Mouse (Mus musculus): Measurements from ENCODE around the gene Ttc22. TPM values are rescaled to one million over a fixed set of nuclear protein-coding genes. Genes with fewer than 3 reads are reported as not detected.

The Ttc22 gene
- total RNA-seq (2021): not detected
- long read RNA-seq, experiment 1: 0 reads
- long read RNA-seq, experiment 2: 0 reads

DNA sequence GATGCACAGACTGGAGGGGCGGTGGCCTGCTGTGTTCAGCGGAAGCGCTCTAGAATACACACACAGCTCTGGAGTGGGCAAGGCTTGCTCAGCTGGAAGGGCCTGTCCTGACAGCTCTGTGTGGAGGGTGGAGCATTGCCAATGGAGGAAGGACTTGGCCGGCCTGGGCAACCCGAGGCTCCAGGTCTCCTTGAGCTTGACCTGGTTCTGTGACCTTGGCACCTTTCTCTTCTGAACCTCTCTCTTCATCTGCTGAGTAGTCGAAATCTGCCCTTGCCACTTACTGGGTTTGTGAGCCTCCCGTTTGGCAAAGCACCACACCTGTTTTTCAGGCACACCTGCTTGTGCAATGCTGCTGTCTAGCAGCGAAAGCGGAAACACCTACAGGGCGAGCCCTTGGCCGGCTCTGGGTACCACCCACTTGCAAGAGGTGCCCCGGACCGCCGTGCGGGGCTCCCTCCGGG lies at the start of gene Ttc22:
Gene Ttc22, plus strand, starts transcription at position 403 of the 464 bp plus-strand sequence.
- no peak within 1 kb of the TSS for H3K27ac ChIP-seq
- DNase-seq: peak; percentile 51
- intact Hi-C loops (cut with DNase I): no loop called here
- no peak for TF ChIP-seq CTCF (IDR thresholded peaks at IDR 0.05)
- no peak within 1 kb of the TSS for H3K4me3 ChIP-seq

DNA sequence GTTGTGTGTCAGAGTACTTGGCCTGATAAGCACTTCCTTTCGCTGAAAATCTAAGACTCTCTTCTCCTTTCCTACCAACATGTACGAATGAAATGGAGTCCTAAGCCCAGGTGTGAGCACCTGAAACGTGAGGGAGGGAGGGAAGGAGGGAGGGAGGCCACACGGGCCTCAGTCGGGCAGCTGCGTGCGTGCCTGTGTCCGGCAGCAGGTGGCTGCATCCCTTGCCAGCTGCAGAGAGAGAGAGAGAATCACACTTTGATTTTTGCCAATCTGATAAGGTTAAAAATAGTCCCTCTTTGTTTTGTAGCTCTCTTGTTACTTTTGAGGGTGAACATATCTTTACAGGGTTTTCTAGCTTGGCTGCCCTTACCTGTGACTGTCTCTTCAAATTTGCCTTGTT lies 47.2 kb upstream of the Ttc22 start:
- intact Hi-C loops (cut with DNase I): no loop called here
- no peak for DNase-seq
- no peak overlapping the region for H3K27ac ChIP-seq
- TF ChIP-seq CTCF (IDR thresholded peaks at IDR 0.05): no peak
- H3K4me3 ChIP-seq: no peak overlapping the region

DNA sequence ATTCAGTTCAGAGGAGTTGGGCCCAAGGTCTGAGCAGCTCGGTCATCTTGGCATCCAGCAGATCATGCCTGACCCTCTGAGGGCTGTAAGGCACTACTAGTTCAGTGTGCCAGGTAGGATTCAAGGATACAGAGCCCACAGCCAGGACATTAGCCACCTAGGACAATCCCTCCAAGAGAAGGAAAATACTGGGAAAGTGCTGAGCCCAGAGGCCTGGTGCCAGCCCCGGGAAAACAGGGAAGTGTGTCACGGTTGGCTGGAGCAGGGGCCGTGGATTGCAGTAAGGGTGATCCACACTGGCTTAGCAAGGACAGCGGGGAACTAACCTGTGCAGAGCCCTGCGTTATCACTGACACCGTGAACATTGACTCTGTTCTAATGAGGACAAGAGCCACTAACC lies 44.7 kb upstream of the Ttc22 start:
- no peak for DNase-seq
- H3K27ac ChIP-seq: no peak overlapping the region
- H3K4me3 ChIP-seq: no peak overlapping the region
- intact Hi-C loops (cut with DNase I): no loop called here
- no peak for TF ChIP-seq CTCF (IDR thresholded peaks at IDR 0.05)

DNA sequence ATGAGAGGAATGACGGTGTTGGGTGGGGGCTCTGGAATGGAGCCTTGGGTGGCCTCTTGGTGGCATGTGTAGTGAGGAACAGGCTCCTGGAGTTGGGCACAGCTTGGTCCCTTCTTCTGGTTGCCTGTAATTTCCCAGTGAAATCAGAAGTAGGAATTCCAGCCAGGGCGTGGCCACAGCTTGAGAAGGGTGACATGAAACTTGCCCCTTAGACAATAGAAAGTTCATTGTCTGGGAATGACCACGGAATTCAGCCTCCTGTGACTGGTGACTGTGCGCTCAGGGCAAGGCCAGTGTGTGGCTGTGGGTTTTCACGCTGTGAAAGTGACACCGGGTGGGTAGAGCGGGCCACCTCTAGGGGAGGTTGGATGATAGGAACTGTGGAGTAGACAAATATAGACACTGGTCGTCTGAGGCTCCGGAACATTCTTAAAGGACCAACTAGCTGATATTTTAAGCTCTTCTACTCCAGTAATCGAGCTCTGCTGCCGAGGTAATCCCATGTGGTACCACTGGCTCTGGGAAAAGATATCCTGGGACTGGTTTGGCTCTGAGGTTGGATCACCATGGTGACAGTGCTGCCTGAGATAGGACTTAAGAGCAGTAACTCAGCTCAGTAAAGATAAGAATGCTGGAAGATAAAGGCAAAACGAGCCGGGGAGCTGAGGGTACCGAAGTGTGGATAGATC lies 40.9 kb upstream of the Ttc22 start:
- DNase-seq: peak; percentile 44
- intact Hi-C loops (cut with DNase I): no loop called here
- Histone ChIP-seq H3K4me3 (no peak overlapping the region; the same call in 1 of the 2 replicates), H3K27ac (peak overlapping the region; percentile 63)
- TF ChIP-seq CTCF (IDR thresholded peaks at IDR 0.05): no peak

DNA sequence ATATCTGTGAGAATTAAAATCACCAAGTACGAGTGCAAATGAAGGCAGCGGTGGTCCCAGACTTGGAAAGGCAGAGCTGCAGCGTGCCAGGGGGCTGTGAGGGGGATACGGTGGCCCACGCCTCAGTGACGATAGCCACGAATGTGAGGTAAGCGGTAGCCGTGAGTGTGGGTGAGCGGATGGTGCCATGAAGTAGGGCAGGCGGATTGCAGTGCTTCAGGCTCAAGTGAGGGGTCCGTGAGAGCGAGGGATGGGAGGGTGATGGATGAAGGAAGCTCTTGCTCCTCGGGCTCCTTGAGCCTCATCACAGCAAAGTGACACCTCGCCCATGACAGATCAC lies 40.4 kb upstream of the Ttc22 start:
- TF ChIP-seq CTCF (IDR thresholded peaks at IDR 0.05): no peak
- peak overlapping the region; percentile 63 for H3K27ac ChIP-seq
- no peak overlapping the region; the same call in 1 of the 2 replicates for H3K4me3 ChIP-seq
- DNase-seq: no peak
- intact Hi-C loops (cut with DNase I): no loop called here

DNA sequence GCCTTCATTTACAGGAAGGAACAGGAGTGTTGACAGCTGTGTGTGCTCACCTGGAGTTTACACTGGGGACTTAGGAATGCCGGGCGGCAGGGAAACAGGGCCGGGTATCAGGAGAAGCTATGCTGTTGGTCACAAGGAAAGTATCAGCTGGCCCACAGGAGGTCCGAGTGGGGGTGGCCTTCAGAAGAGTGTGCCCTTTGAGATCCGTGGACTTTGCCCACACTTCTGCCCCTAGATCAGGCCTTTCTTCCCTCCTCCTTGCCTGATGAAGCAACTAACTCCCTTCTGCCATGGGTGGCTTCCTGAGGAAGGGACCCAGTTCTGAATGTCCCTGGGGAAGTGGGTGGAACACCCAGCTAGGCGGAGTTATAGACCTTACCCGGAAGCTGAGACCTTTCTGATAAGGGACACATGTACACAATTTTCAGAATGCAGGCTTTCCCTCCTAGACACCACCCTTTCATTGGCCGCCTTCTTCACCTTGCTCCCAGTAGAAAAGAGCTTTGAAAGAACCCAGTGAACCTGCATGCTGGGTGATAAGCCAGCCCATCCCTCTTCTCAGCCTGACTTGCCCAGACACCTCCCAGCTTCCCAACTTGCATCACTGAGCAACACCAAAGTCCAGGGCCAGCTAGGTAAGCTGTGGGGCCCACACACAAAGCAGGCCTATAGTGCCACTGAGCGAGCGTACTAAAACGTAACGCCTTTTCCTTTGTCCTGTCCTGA lies 39.6 kb upstream of the Ttc22 start:
- intact Hi-C loops (cut with DNase I): no loop called here
- no peak for DNase-seq
- no peak for TF ChIP-seq CTCF (IDR thresholded peaks at IDR 0.05)
- Histone ChIP-seq H3K27ac (no peak overlapping the region), H3K4me3 (no peak overlapping the region)

DNA sequence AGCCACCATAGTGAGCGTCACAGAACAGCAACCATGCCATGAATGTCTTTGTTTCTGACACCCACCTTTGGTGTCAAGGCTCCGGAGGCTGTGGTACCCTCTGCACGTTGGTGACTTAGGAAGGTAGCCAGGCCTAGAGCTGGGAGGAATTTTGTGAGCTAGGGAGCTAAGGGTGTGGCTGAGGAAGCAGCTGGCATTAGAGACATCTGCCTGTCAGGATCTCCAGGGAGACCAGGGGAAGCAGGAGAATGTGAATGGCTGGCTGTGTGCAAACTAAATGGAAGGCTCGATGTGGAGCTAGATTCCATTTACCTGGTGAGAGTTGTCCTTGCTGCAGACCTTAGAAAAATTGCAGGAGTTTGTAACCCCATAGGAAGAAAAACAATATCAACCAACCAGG lies 37.6 kb upstream of the Ttc22 start:
- no peak for DNase-seq
- Histone ChIP-seq H3K27ac (no peak overlapping the region), H3K4me3 (no peak overlapping the region)
- intact Hi-C loops (cut with DNase I): no loop called here
- no peak for TF ChIP-seq CTCF (IDR thresholded peaks at IDR 0.05)

DNA sequence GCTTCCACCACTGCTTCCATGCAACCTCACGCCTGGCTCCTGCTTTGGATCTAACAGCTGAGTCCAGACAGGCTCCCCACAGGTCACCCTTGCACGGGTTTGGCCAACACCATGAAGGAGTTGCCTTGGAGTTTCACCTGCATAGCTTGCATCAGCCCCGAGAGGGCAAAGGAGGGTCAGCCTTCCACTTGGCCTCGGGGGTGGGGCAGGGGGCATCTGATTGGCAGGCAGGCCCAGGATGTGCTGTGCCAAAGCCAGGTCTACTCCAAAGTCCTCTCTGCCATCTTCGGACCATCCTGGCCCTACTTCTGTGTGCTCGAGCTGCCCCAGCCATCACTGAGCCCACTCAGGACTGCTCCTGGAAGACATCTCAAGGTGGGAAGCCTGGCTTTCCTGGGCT lies 35.2 kb upstream of the Ttc22 start:
- TF ChIP-seq CTCF (IDR thresholded peaks at IDR 0.05): no peak
- Histone ChIP-seq H3K4me3 (no peak overlapping the region), H3K27ac (no peak overlapping the region)
- intact Hi-C loops (cut with DNase I): no loop called here
- DNase-seq: no peak

DNA sequence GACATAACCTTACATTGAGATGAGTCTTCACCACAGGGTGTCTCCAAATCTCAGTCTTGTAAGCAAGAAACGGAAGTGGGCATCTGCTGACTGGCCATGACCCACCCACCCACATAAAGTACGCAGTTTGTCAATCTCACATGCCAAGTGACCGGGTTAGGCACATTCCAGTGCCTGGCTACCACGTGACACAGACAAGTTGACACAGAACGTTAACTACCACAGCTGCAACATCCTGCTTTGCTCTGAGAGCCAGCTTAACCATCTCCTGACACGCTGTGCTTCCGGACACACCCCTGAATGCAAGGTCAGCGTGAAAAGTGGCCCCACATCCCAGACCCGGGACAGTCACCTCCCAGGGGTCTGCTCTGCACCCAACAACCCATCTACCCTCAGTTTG lies 32.1 kb upstream of the Ttc22 start:
- intact Hi-C loops (cut with DNase I): no loop called here
- Histone ChIP-seq H3K27ac (no peak overlapping the region), H3K4me3 (no peak overlapping the region)
- no peak for TF ChIP-seq CTCF (IDR thresholded peaks at IDR 0.05)
- DNase-seq: no peak

DNA sequence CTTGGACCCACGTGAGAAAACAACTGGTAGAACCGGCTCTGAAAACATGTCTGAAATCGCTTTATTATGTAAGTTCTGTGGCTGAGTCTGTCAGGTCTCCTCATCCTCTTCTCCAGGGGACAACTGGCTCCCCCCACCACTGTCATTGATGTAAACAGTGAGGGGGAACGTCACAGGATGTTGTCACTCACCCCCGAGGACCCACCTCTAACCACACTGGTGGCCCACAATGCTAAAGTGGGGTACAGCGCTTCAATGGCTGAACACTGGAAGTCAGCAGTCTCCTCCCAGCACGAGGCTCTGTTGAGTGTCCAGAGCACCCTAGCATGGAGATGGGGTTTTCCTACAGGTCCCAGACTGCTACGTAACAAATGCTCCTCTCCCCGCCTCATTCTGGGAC lies 31.4 kb upstream of the Ttc22 start:
- no peak for TF ChIP-seq CTCF (IDR thresholded peaks at IDR 0.05)
- intact Hi-C loops (cut with DNase I): no loop called here
- no peak for DNase-seq
- Histone ChIP-seq H3K4me3 (no peak overlapping the region), H3K27ac (no peak overlapping the region)

DNA sequence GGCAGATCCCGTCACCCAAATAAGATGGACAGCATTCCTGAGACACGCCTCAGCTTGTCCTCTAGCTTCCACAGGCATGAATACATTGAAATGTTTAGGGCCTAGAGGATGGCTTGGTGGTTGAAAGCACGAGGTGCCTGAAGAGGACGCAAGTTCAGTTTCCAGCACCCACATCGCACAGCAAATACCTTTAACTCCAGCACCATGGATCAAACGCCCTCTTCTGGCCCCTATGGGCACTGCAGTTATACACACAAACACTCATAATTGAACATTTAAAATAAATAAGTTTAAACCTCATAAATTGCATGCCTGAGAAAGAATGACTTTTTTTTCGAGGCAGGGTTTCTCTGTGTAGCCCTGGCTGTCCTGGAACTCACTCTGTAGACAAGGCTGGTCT lies 28.6 kb upstream of the Ttc22 start:
- intact Hi-C loops (cut with DNase I): no loop called here

DNA sequence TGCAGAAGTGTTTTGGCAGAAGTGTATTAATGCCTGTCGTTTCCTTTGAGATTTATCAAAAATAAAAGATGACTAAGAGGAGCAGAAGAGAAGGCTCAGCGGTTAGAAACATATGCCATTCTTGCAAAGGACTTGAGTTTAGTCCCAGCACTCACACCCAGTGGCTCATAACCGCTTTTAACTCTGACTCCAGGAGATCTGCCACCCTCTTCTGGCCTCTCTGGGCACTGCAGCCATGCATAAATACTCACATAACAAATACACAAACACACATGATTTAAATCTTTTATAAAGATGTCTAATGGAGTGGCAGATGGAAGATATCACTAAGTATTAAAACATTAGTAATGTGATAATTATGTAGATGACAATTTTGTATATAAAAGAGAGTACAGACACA lies 26.0 kb upstream of the Ttc22 start:
- TF ChIP-seq CTCF (IDR thresholded peaks at IDR 0.05): peak; percentile 29; the same call in 1 of the 2 replicates
- Histone ChIP-seq H3K27ac (no peak overlapping the region), H3K4me3 (no peak overlapping the region)
- DNase-seq: no peak
- intact Hi-C loops (cut with DNase I): no loop called here

More for the DNA sequence above, 28.6 kb upstream of the Ttc22 start:
- peak; percentile 22; the same call in 1 of the 2 replicates for TF ChIP-seq CTCF (IDR thresholded peaks at IDR 0.05)
- H3K4me3 ChIP-seq: no peak overlapping the region
- no peak for DNase-seq
- no peak overlapping the region for H3K27ac ChIP-seq

DNA sequence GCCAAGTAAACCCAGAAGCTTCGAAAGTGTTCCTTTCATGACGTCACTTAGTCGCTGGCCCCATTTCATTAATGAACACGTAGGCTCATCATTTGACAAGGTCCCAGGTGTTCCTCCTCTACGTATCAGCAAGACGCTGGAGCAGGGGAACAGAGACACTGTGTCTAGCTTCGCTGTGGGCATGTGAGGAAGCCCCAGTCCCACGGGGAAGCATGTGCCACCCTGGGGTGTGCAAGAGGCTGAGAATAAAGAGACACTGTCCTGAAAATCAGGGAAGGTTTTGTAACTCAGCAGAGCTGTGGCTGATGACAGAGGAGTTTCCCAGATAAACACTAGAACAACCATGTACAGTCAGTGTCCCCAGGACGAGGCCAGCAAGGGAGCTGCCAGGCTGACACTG lies 25.2 kb upstream of the Ttc22 start:
- 0 out of 2 replicates have a peak overlapping the region, but pooled peaks have one; percentile 2 for H3K27ac ChIP-seq
- H3K4me3 ChIP-seq: no peak overlapping the region
- DNase-seq: no peak
- intact Hi-C loops (cut with DNase I): no loop called here
- TF ChIP-seq CTCF (IDR thresholded peaks at IDR 0.05): no peak
